Mouse (Mus musculus): ENCODE results near the gene Slc29a2. TPM values are rescaled to one million over a fixed set of nuclear protein-coding genes. Genes with fewer than 3 reads are reported as not detected.

Slc29a2 gene
- polyA plus RNA-seq, 2 experiments: 0.76 to 2.5 TPM

DNA sequence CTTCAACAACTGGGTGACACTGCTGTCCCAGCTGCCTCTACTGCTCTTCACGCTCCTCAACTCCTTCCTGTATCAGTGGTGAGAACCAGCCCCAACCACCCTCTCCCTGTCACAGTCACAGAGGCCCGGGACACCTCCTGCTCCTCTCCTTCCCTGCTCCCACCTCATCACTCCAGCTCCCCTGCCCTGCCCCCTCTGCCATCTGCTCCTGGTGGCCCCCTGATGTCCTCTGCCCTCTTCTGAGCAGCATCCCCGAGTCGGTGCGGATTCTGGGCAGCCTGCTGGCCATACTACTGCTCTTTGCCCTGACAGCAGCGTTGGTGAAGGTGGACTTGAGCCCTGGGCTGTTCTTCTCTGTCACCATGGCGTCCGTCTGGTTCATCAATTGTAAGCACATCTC, 2.5 kb downstream of the Slc29a2 start:
- DNase-seq (ENCODE audit: low read depth in 3 of 3, low spot score in 3 of 3): no peak
- TF ChIP-seq CTCF (IDR thresholded peaks at IDR 0.05; ENCODE audit: low read depth) (no peak), EP300 (IDR thresholded peaks at IDR 0.05; ENCODE audit: low read depth) (no peak)
- Histone ChIP-seq H3K9me3 (ENCODE audit: control insufficient read depth, low read length) (no peaks in the 10 kb centered on the region), H3K4me1 (replicated peaks; ENCODE audit: control insufficient read depth in 2 of 2, insufficient read depth in 2 of 2, low read length in 1 of 2) (peaks cover 0 to 3% of the 10 kb centered on the region in 2 experiments; a peak in 1 of 4 replicates), H3K36me3 (replicated peaks; ENCODE audit: control insufficient read depth, insufficient read depth, low read depth) (no peaks in the 10 kb centered on the region), H3K27me3 (ENCODE audit: control insufficient read depth, insufficient read depth, low read length) (no peaks in the 10 kb centered on the region), H3K27ac (no peak overlapping the region), H3K4me3 (ENCODE audit: insufficient read depth in 1 of 2, low read depth in 2 of 2, low read length in 2 of 2) (no peak overlapping the region), H3K4me2 (ENCODE audit: low read depth) (no peak overlapping the region), H3K9ac (replicated peaks) (no peak overlapping the region)
- ATAC-seq (ENCODE audit: insufficient read depth): no peak
- 71% methylated on average over 8 of the region's 8 CpGs for WGBS (ENCODE audit: insufficient replicate concordance)

DNA sequence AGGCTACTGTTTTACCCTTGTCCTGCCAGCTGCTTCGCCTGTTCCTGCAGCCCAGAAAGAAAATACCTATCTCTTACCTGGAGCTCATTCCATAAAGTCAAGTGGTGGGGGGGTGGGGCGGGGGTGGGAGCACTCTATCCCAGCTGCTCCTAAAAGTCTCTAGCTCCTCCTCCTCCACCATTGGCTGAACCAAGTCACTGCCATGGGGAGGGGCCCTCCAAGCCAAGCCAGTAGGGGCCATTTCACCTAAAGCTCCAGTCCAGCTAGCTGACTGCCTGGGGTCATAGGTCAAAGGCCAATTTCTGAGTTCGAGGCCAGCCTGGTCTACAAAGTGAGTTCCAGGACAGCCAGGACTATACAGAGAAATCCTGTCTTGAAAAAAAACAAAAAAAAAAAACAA, 9.0 kb downstream of the Slc29a2 start:
- Histone ChIP-seq H3K9ac (replicated peaks) (no peak overlapping the region), H3K9me3 (ENCODE audit: control insufficient read depth, low read length) (no peaks in the 10 kb centered on the region), H3K36me3 (replicated peaks; ENCODE audit: control insufficient read depth, insufficient read depth, low read depth) (no peaks in the 10 kb centered on the region), H3K4me1 (replicated peaks; ENCODE audit: control insufficient read depth in 2 of 2, insufficient read depth in 2 of 2, low read length in 1 of 2) (no peaks in the 10 kb centered on the region; a peak in 1 of 4 replicates), H3K4me3 (ENCODE audit: insufficient read depth in 1 of 2, low read depth in 2 of 2, low read length in 2 of 2) (no peak overlapping the region), H3K27ac (no peak overlapping the region), H3K27me3 (ENCODE audit: control insufficient read depth, insufficient read depth, low read length) (no peaks in the 10 kb centered on the region), H3K4me2 (ENCODE audit: low read depth) (no peak overlapping the region)
- WGBS (ENCODE audit: insufficient replicate concordance): 69% methylated on average over 3 of the region's 3 CpGs
- DNase-seq (ENCODE audit: low read depth in 3 of 3, low spot score in 3 of 3) (no peak), ATAC-seq (ENCODE audit: insufficient read depth) (no peak)
- TF ChIP-seq EP300 (IDR thresholded peaks at IDR 0.05; ENCODE audit: low read depth) (no peak), CTCF (IDR thresholded peaks at IDR 0.05; ENCODE audit: low read depth) (no peak)

DNA sequence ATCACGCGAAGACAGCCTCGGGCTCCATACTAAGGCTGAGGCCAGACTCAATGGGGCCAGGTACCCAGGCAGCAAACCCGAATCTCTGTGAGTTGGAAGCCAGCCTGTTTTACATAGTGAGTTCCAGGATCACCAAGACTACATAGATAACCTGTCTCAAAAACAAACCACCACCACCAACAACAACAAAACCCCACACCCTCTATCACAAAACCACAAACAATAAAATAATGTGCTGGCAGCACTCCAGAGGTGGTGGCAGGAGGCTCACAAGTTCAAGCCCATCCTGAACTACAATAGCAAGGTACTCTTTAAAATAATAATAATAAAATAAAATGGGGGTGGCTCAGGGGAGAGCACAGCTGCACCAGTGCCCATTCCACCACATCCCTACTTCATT, 12.9 kb downstream of the Slc29a2 start:
- H3K36me3 ChIP-seq (replicated peaks; ENCODE audit: control insufficient read depth, insufficient read depth, low read depth): no peaks in the 10 kb centered on the region
- H3K9ac ChIP-seq (replicated peaks): no peak overlapping the region
- TF ChIP-seq CTCF (IDR thresholded peaks at IDR 0.05; ENCODE audit: low read depth) (no peak), EP300 (IDR thresholded peaks at IDR 0.05; ENCODE audit: low read depth) (no peak)
- no peaks in the 10 kb centered on the region for H3K9me3 ChIP-seq (ENCODE audit: control insufficient read depth, low read length)
- no peak overlapping the region for H3K4me2 ChIP-seq (ENCODE audit: low read depth)
- DNase-seq (ENCODE audit: low read depth in 3 of 3, low spot score in 3 of 3) (no peak), ATAC-seq (ENCODE audit: insufficient read depth) (no peak)
- no peak overlapping the region for H3K27ac ChIP-seq
- 68% methylated on average over 4 of the region's 4 CpGs for WGBS (ENCODE audit: insufficient replicate concordance)
- no peaks in the 10 kb centered on the region for H3K27me3 ChIP-seq (ENCODE audit: control insufficient read depth, insufficient read depth, low read length)
- H3K4me3 ChIP-seq (ENCODE audit: insufficient read depth in 1 of 2, low read depth in 2 of 2, low read length in 2 of 2): no peak overlapping the region
- H3K4me1 ChIP-seq (replicated peaks; ENCODE audit: control insufficient read depth in 2 of 2, insufficient read depth in 2 of 2, low read length in 1 of 2): peaks cover 12 to 14% of the 10 kb centered on the region in 2 experiments

DNA sequence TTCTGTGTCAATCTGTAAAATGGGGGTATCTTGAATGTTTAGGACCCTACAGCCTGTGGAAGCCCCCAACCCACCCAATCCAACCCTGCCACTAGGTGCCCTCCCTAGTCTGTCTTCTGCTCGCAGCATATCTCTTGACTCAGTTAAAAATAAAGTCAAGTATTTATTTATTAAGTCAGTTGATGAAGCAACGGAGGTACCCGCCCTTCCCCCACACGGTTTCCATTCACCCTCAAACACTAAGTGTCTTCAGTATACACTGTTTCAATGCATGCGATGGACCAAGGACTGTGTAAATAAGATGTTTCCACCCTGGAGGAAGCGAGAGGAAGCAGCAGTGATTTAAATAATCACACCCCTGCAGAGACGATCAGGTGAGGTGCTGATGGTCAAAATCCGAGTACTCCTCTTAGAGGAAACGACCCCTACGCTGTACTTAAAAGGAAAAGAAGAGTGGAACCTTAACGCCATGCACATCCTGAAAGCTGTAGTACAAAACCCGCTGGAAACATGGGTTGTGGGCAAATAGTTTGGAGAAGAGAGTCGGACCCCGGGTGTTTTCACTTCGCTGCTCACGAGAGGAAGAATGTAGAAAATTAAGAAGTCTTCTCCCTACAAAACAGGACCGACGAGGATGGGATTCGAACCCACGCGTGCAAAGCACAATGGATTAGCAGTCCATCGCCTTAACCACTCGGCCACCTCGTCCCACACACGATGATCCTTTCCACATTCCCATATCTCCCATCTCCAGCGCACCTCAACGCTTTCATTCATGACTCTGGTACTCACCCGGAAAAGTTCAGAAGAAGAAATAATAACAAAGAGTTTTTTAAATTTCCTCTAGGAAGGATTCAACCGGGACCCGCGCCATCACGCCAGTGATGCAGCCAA, 14.3 kb downstream of the Slc29a2 start:
- TF ChIP-seq CTCF (IDR thresholded peaks at IDR 0.05; ENCODE audit: low read depth): no peak
- TF ChIP-seq EP300 (IDR thresholded peaks at IDR 0.05; ENCODE audit: low read depth): no peak
- H3K36me3 ChIP-seq (replicated peaks; ENCODE audit: control insufficient read depth, insufficient read depth, low read depth): no peaks in the 10 kb centered on the region
- no peak overlapping the region for H3K27ac ChIP-seq
- H3K4me2 ChIP-seq (ENCODE audit: low read depth): peak overlapping the region; percentile 84
- peak; percentile 49 to 58 (median 54) for DNase-seq (ENCODE audit: low read depth in 3 of 3, low spot score in 3 of 3)
- H3K27me3 ChIP-seq (ENCODE audit: control insufficient read depth, insufficient read depth, low read length): no peaks in the 10 kb centered on the region
- H3K4me3 ChIP-seq (ENCODE audit: insufficient read depth in 1 of 2, low read depth in 2 of 2, low read length in 2 of 2): peak overlapping the region; percentile 53 to 60
- no peaks in the 10 kb centered on the region for H3K9me3 ChIP-seq (ENCODE audit: control insufficient read depth, low read length)
- 4% methylated on average over 32 of the region's 32 CpGs for WGBS (ENCODE audit: insufficient replicate concordance)
- H3K4me1 ChIP-seq (replicated peaks; ENCODE audit: control insufficient read depth in 2 of 2, insufficient read depth in 2 of 2, low read length in 1 of 2): peaks cover 12 to 18% of the 10 kb centered on the region in 2 experiments
- peak overlapping the region; percentile 60 for H3K9ac ChIP-seq (replicated peaks)
- ATAC-seq (ENCODE audit: insufficient read depth): peak; percentile 52; the same call in 1 of the 2 replicates

- no peaks in the 10 kb centered on the region for H3K9me3 ChIP-seq (ENCODE audit: control insufficient read depth, low read length)
- H3K27me3 ChIP-seq (ENCODE audit: control insufficient read depth, insufficient read depth, low read length): no peaks in the 10 kb centered on the region
- peak; percentile 68 to 73 (median 71) for DNase-seq (ENCODE audit: low read depth in 3 of 3, low spot score in 3 of 3)
- peaks cover 12 to 18% of the 10 kb centered on the region in 2 experiments for H3K4me1 ChIP-seq (replicated peaks; ENCODE audit: control insufficient read depth in 2 of 2, insufficient read depth in 2 of 2, low read length in 1 of 2)
- peak; percentile 79 for ATAC-seq (ENCODE audit: insufficient read depth)
- no peak within 1 kb of the TSS for H3K27ac ChIP-seq
- H3K36me3 ChIP-seq (replicated peaks; ENCODE audit: control insufficient read depth, insufficient read depth, low read depth): no peaks in the 10 kb centered on the region
- under 1% methylated on average over 42 of the region's 44 CpGs for WGBS (ENCODE audit: insufficient replicate concordance)
- H3K4me3 ChIP-seq (ENCODE audit: insufficient read depth in 1 of 2, low read depth in 2 of 2, low read length in 2 of 2): peak within 1 kb of the TSS; percentile 53 to 60
- H3K4me2 ChIP-seq (ENCODE audit: low read depth): peak within 1 kb of the TSS; percentile 84
- peak; percentile 66 for TF ChIP-seq CTCF (IDR thresholded peaks at IDR 0.05; ENCODE audit: low read depth)
- TF ChIP-seq EP300 (IDR thresholded peaks at IDR 0.05; ENCODE audit: low read depth): no peak
- H3K9ac ChIP-seq (replicated peaks): peak within 1 kb of the TSS; percentile 61
Observed at GRCm38 (mm10) chr19:5038709-5039156, 15.1 kb downstream of the Slc29a2 start, which contains the start of the genes B4gat1 and AC124502.3. TSS of gene B4gat1 (plus strand) at chr19:5038826. TSS of gene AC124502.3 (plus strand) at chr19:5038891.

Measured in liver, embryonic 14.5 days (tissue).